Mouse (Mus musculus) heart, postnatal 0 days (tissue): Measurements from ENCODE around the gene Plrg1.

Experiments used
- CTCF ChIP-seq: IDR thresholded peaks from 2 replicates; pipeline ENCODE4 v1.5.1; 2016; ENCODE audit warnings: antibody characterized with exemption, control low read depth, low read depth
- EP300 ChIP-seq: IDR thresholded peaks from 2 replicates; pipeline ENCODE4 v1.6.1; 2016; ENCODE audit warnings: antibody characterized with exemption, low read depth

DNA sequence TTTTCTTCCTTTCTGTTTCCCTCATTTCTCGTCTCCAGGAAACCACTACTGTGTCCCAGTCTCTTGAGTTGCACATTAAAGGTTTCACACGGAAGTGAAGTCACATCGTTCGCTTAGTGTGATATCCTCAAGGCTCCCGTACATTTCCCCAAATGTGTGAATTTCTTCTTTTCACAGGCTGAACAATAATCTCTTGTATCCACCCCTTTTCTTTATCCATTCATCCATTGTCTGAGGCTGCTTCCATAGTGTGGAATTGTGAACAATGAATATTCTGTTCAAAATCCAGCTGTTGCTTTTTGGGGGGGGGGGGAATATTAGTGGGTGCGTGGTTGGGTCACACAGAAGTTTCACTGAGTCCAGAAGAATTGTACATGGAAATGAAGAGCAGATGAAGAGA lies 30.3 kb upstream of the Plrg1 start:
- no peak for TF ChIP-seq CTCF
- TF ChIP-seq EP300, result no peak
